In the genomic region with DNA sequence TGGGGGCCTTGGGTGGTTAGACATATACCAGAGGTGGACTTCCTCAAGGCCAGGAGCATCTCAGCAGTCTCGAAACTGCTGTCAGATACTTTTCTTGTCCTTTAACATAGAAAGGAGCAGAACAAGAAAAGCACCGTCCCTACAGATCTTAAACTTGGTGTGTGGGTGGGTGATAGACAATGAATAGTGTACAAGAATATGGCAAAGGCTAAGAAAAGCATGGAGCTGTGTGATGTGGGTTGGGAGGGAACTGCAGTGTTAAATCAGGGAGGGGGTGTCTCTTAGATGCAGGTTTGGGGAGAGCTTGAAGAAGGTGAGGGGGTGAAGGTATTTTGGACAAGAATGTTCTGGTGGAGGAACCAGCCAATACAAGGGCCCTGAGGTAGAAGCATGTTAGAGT, we compare ENCODE assay signal across 27 mouse cellular contexts. TPM values are rescaled to one million over a fixed set of nuclear protein-coding genes. Genes with fewer than 3 reads are reported as not detected.
DNase-seq lines count a peak whose midpoint lies in the region; ATAC-seq lines count a peak whose summit lies in the region.
"Had no signal": no experiment of that assay in that cellular context is flagged by ENCODE, and none has a peak within 500 bp of the region (broad histone marks: within the 10 kb centered on the region; RNA-seq: fewer than 3 reads in every experiment).

No protein-coding gene starts in this region.

- no peak overlapping the region for H3K4me3 ChIP-seq in heart, embryonic 15.5 days
- H3K4me3 ChIP-seq in forebrain, embryonic 10.5 days = no peak overlapping the region
- H3K4me3 ChIP-seq: gastrocnemius, adult 2 months; hindbrain, embryonic 12.5 days; kidney, embryonic 15.5 days; liver, embryonic 13.5 days; megakaryocyte, embryonic 14.5 days; midbrain, embryonic 13.5 days had no signal

- DNase-seq in frontal cortex, adult 2 months (ENCODE audit: extremely low spot score in 1 of 2, low spot score in 1 of 2) = peak; percentile 66 to 74
- no peak for DNase-seq in frontal cortex, postnatal 14 days (ENCODE audit: low spot score in 2 of 2)
- DNase-seq in heart, postnatal 25 days (ENCODE audit: low spot score) = no peak
- peak; percentile 50 for DNase-seq in right cerebral cortex, adult 18-20 months
- no peak for DNase-seq in right cerebral cortex, postnatal 4 days
- DNase-seq in left cerebral cortex, postnatal 25 days (ENCODE audit: low spot score in 2 of 2) = peak; percentile 14 to 85
- DNase-seq in forebrain, embryonic 10.5 days (ENCODE audit: extremely low spot score, low spot score) = no peak
- DNase-seq: adrenal gland, postnatal 14 days; cerebellum, adult 8-10 months; gastrocnemius, adult 2 months; layer of hippocampus, adult 9-11 months; liver, embryonic 13.5 days; lung, embryonic 14.5 days; thymus, postnatal 25 days had no signal

- peaks cover 14% of the 10 kb centered on the region for H3K4me1 ChIP-seq in heart, embryonic 15.5 days (replicated peaks)
- no peaks in the 10 kb centered on the region for H3K4me1 ChIP-seq in forebrain, embryonic 10.5 days
- H3K4me1 ChIP-seq: hindbrain, embryonic 12.5 days; midbrain, embryonic 13.5 days had no signal

- H3K27ac ChIP-seq in heart, embryonic 15.5 days = peak overlapping the region; percentile 67; the same call in 1 of the 2 replicates
- H3K27ac ChIP-seq in forebrain, embryonic 10.5 days = no peak overlapping the region
- H3K27ac ChIP-seq: gastrocnemius, adult 2 months; hindbrain, embryonic 12.5 days; kidney, embryonic 15.5 days; liver, embryonic 13.5 days; midbrain, embryonic 13.5 days; stomach, postnatal 0 days had no signal

- no peaks in the 10 kb centered on the region for H3K36me3 ChIP-seq in heart, embryonic 15.5 days
- H3K36me3 ChIP-seq in forebrain, embryonic 10.5 days (replicated peaks) = no peaks in the 10 kb centered on the region
- H3K36me3 ChIP-seq: hindbrain, embryonic 12.5 days; kidney, embryonic 15.5 days; liver, embryonic 13.5 days; midbrain, embryonic 13.5 days had no signal

- intact Hi-C loops in heart, postnatal 25 days (cut with DNase I) = no loop called here
- intact Hi-C loops in left cerebral cortex, postnatal 25 days (cut with DNase I) = no loop called here

- no peaks in the 10 kb centered on the region for H3K27me3 ChIP-seq in heart, embryonic 15.5 days
- H3K27me3 ChIP-seq in forebrain, embryonic 10.5 days (ENCODE audit: poor library complexity, severe bottlenecking) = no peaks in the 10 kb centered on the region
- H3K27me3 ChIP-seq: hindbrain, embryonic 12.5 days; kidney, embryonic 15.5 days; liver, embryonic 13.5 days; midbrain, embryonic 13.5 days had no signal

- no peak overlapping the region for H3K9ac ChIP-seq in heart, embryonic 15.5 days
- H3K9ac ChIP-seq: hindbrain, embryonic 12.5 days; kidney, embryonic 15.5 days; liver, embryonic 13.5 days; lung, embryonic 14.5 days; midbrain, embryonic 13.5 days had no signal

- no peak for ATAC-seq in heart, embryonic 15.5 days (replicated peaks; ENCODE audit: insufficient number of reproducible peaks, insufficient read depth, low FRiP score, low read depth)
- ATAC-seq: forebrain, embryonic 14.5 days; intestine, postnatal 0 days; midbrain, embryonic 13.5 days had no signal

- WGBS in heart, embryonic 15.5 days = 69% methylated on average over 2 of the region's 2 CpGs
- 82% methylated on average over 2 of the region's 2 CpGs for WGBS in forebrain, embryonic 10.5 days

- no peaks in the 10 kb centered on the region for H3K9me3 ChIP-seq in heart, embryonic 15.5 days (replicated peaks)
- H3K9me3 ChIP-seq in forebrain, embryonic 10.5 days = peaks cover 3% of the 10 kb centered on the region; the same call in 1 of the 2 replicates
- H3K9me3 ChIP-seq: hindbrain, embryonic 12.5 days; kidney, embryonic 15.5 days; liver, embryonic 13.5 days; midbrain, embryonic 13.5 days had no signal

- no peak overlapping the region for H3K4me2 ChIP-seq in heart, embryonic 15.5 days
- H3K4me2 ChIP-seq: hindbrain, embryonic 12.5 days; kidney, embryonic 15.5 days; liver, embryonic 13.5 days; lung, embryonic 14.5 days; midbrain, embryonic 13.5 days had no signal

RNA-seq across cellular contexts. Expression of a gene that starts 0.7 kb away (rescaled TPM):
- polyA plus RNA-seq in frontal cortex, adult 2 months (2012; rRNA removed) = not detected in 2 replicates
- 4.8 and 8.2 TPM in 2 replicates for polyA plus RNA-seq in heart, embryonic 15.5 days (2015; fragmentation: Nextera tagmentation; extraction: Ambion mirVana)
- total RNA-seq in heart, postnatal 25 days (2021) = under 1 TPM in 1 of 2 experiments, not detected in 1; 0.78 TPM
- not detected for total RNA-seq in left cerebral cortex, postnatal 25 days (2021)
- not detected in 2 replicates for polyA plus RNA-seq in forebrain, embryonic 10.5 days (2016; fragmentation: Nextera tagmentation; extraction: Ambion mirVana)
- total RNA-seq: gastrocnemius, adult 2 months; gastrocnemius, postnatal 4 days; left cerebral cortex, adult 8-10 months; monocyte, adult 5-6 weeks had no signal
- polyA plus RNA-seq: embryonic facial prominence, embryonic 14.5 days; forebrain, embryonic 14.5 days; hindbrain, embryonic 12.5 days; lung, embryonic 14.5 days; midbrain, embryonic 13.5 days; neural tube, embryonic 11.5 days had no signal

RNA-seq across cellular contexts. Expression of a gene that starts 27.5 kb away (rescaled TPM):
- polyA plus RNA-seq in frontal cortex, adult 2 months (2012; rRNA removed) = 165 and 177 TPM in 2 replicates
- polyA plus RNA-seq in heart, embryonic 15.5 days (2015; fragmentation: Nextera tagmentation; extraction: Ambion mirVana) = 179 and 181 TPM in 2 replicates
- 100 to 1,000 TPM; 247 to 264 TPM for total RNA-seq in heart, postnatal 25 days (2021)
- total RNA-seq in left cerebral cortex, postnatal 25 days (2021) = 100 to 1,000 TPM; 172 to 178 TPM
- polyA plus RNA-seq in forebrain, embryonic 10.5 days (2016; fragmentation: Nextera tagmentation; extraction: Ambion mirVana) = 185 and 188 TPM in 2 replicates

RNA-seq across cellular contexts. Expression of a gene that starts 27.6 kb away (rescaled TPM):
- 110 and 116 TPM in 2 replicates for polyA plus RNA-seq in frontal cortex, adult 2 months (2012; rRNA removed)
- 73.8 and 73.9 TPM in 2 replicates for polyA plus RNA-seq in heart, embryonic 15.5 days (2015; fragmentation: Nextera tagmentation; extraction: Ambion mirVana)
- 10 to 100 TPM; 33.7 to 35.9 TPM for total RNA-seq in heart, postnatal 25 days (2021)
- 10 to 100 TPM; 81.2 to 83.2 TPM for total RNA-seq in left cerebral cortex, postnatal 25 days (2021)
- 88.3 and 89.5 TPM in 2 replicates for polyA plus RNA-seq in forebrain, embryonic 10.5 days (2016; fragmentation: Nextera tagmentation; extraction: Ambion mirVana)

RNA-seq across cellular contexts. Expression of a gene that starts 50.1 kb away (rescaled TPM):
- 89.1 and 103 TPM in 2 replicates for polyA plus RNA-seq in frontal cortex, adult 2 months (2012; rRNA removed)
- 45.2 and 57.4 TPM in 2 replicates for polyA plus RNA-seq in heart, embryonic 15.5 days (2015; fragmentation: Nextera tagmentation; extraction: Ambion mirVana)
- 10 to 100 TPM; 20.1 to 21.3 TPM for total RNA-seq in heart, postnatal 25 days (2021)
- 10 to 100 TPM; 67.2 to 71.4 TPM for total RNA-seq in left cerebral cortex, postnatal 25 days (2021)
- polyA plus RNA-seq in forebrain, embryonic 10.5 days (2016; fragmentation: Nextera tagmentation; extraction: Ambion mirVana) = 102 and 104 TPM in 2 replicates

Comparison
In these comparisons a context has a peak if more than half of its experiments do, and no peak if none do; other contexts are left out.
1. DNase-seq: peak in frontal cortex, adult 2 months (2 of 2), right cerebral cortex, adult 18-20 months (single experiment) and left cerebral cortex, postnatal 25 days (2 of 2); none in frontal cortex, postnatal 14 days (0 of 2), heart, postnatal 25 days (single experiment), right cerebral cortex, postnatal 4 days (single experiment) and forebrain, embryonic 10.5 days (single experiment).